Mouse (Mus musculus) kidney, embryonic 14.5 days (tissue): Measurements from ENCODE around the gene Tekt4. TPM values are rescaled to one million over a fixed set of nuclear protein-coding genes. Genes with fewer than 3 reads are reported as not detected.

Experiments
- ATAC-seq: fragments of 200-750 bp; cut with Nextera tagmentation; 2 replicates; pipeline ENCODE4 v1.8.0; 2017; ENCODE audit warnings: moderate number of reproducible peaks, mild to moderate bottlenecking, moderate TSS enrichment, moderate library complexity; ENCODE audit not compliant: low FRiP score, low TSS enrichment
- H3K27ac ChIP-seq: fragments of 300-500 bp; sonication (generic); 2 replicates; pipeline ENCODE4 v1.5.1; 2014; ENCODE audit warnings: low read depth, mild to moderate bottlenecking, low read length, moderate library complexity, mixed read lengths
- H3K27me3 ChIP-seq: fragments of 300-500 bp; sonication (generic); 2 replicates; pipeline ENCODE4 v1.6.1; 2014; ENCODE audit warnings: mild to moderate bottlenecking, low read length; ENCODE audit not compliant: control insufficient read depth, insufficient read depth
- H3K36me3 ChIP-seq: fragments of 300-500 bp; sonication (generic); 2 replicates; pipeline ENCODE4 v1.6.1; 2014; ENCODE audit warnings: low read length, mixed read lengths; ENCODE audit not compliant: control insufficient read depth, insufficient read depth
- H3K4me1 ChIP-seq: fragments of 300-500 bp; sonication (generic); 2 replicates; pipeline ENCODE4 v1.6.1; 2014; ENCODE audit warnings: low read length, mixed read lengths; ENCODE audit not compliant: control insufficient read depth, insufficient read depth
- H3K4me2 ChIP-seq: fragments of 300-500 bp; sonication (generic); replicated peaks from 2 replicates; pipeline ENCODE4 v1.6.1; 2014; ENCODE audit warnings: low read depth, mild to moderate bottlenecking, low read length
- H3K4me3 ChIP-seq: fragments of 300-500 bp; sonication (generic); 2 replicates; pipeline ENCODE4 v1.5.1; 2014; ENCODE audit warnings: mild to moderate bottlenecking, low read length
- H3K9ac ChIP-seq: fragments of 300-500 bp; sonication (generic); 2 replicates; pipeline ENCODE4 v1.6.1; 2014; ENCODE audit warnings: low read depth, mild to moderate bottlenecking, low read length, moderate library complexity
- H3K9me3 ChIP-seq: fragments of 300-500 bp; sonication (generic); 2 replicates; pipeline ENCODE4 v1.6.1; 2016; ENCODE audit warnings: low read length; ENCODE audit not compliant: control insufficient read depth
- WGBS: fragments of 180-500 bp; shearing (Covaris S2); extraction: QIAGEN DNeasy Blood & Tissue Kit; methylation state at CpG from one replicate; pipeline ENCODE4 v1.1.7; 2014; 5-methylcytosine and 5-hydroxymethylcytosine counted together
- polyA plus RNA-seq: library from polyadenylated mRNA; unstranded; fragments of >200 nt; fragmentation: Nextera tagmentation; extraction: Ambion mirVana; gene quantifications from 2 replicates; pipeline ENCODE4 v1.2.1, GENCODE M21; 2014

Tekt4 gene
- polyA plus RNA-seq, 1 experiment from 2014 or later = not detected

DNA sequence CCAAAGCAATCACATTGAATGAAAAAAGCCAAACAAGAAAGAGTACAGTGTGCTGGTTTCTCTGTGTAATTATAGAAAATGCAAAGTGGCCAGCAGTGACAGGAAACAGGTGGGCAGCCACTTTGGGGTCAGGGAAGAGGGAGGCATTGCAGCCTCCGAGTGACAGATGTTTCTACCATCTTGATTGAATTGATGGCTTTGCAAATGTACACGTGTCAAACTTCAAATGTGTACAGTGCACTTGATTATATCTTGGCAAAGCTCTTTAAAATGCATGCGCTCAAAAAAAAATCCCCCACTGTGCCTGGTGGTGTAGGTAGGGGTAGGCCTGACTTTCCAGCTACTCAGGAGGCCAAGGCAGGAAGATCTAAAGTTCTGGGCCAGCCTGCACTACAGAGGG is 11.5 kb upstream of the Tekt4 start:
- ATAC-seq = no peak
- Histone ChIP-seq H3K4me1 (no peaks in the 10 kb centered on the region), H3K9ac (no peak overlapping the region), H3K4me3 (no peak overlapping the region), H3K27me3 (no peaks in the 10 kb centered on the region), H3K4me2 (no peak overlapping the region), H3K36me3 (no peaks in the 10 kb centered on the region), H3K9me3 (no peaks in the 10 kb centered on the region), H3K27ac (no peak overlapping the region)
- WGBS = 62% methylated on average over 3 of the region's 3 CpGs

DNA sequence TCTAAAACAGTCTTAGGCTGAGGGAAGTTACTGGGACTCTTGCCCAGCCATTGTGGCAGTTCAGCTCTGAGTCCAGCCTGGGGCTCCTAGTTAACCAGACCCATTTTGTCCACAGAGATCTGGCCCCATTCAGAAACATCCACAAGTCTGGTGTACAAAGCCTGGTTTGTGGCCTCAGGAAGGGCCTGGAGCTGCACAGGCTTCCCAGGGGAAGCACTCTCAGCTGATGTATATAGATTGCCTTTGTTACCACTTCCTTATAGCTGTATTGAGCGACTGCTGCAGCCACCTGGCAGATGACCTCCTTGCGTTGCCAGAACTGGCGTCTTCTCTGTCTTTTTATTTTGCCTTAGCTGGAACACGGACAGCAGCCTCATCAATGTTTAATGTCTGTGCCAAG is 9.3 kb upstream of the Tekt4 start:
- no peaks in the 10 kb centered on the region for H3K27me3 ChIP-seq
- no peak overlapping the region for H3K27ac ChIP-seq
- no peak for ATAC-seq
- no peaks in the 10 kb centered on the region for H3K36me3 ChIP-seq
- no peak overlapping the region for H3K4me2 ChIP-seq
- no peak overlapping the region for H3K9ac ChIP-seq
- H3K4me1 ChIP-seq = peaks cover 5% of the 10 kb centered on the region; the same call in 1 of the 2 replicates
- H3K9me3 ChIP-seq = no peaks in the 10 kb centered on the region
- 62% methylated on average over 4 of the region's 4 CpGs for WGBS
- no peak overlapping the region for H3K4me3 ChIP-seq

DNA sequence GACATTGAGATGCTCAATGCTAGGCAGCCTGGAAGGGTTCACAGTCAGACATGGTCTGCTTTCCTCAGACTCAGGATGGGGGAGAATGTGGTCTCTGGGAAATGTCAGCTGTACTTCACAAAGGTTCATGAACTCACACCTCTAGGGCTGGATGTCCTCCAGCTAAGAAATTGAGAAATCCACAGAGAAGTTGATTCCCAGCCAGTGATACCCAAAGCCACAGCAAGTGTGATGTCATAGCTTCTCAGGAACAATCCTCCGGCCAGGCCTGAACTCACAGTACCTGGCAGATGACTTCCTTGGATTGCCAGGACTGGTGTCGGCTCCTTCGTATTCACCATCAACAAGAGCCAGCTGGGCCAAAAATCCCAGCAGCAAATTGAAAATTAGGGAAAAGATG is 8.6 kb upstream of the Tekt4 start:
- Histone ChIP-seq H3K9ac (no peak overlapping the region), H3K4me3 (no peak overlapping the region), H3K36me3 (no peaks in the 10 kb centered on the region), H3K9me3 (no peaks in the 10 kb centered on the region), H3K4me1 (peaks cover 5% of the 10 kb centered on the region; the same call in 1 of the 2 replicates), H3K4me2 (no peak overlapping the region), H3K27me3 (no peaks in the 10 kb centered on the region), H3K27ac (no peak overlapping the region)
- 85% methylated on average over 3 of the region's 3 CpGs for WGBS
- no peak for ATAC-seq

GRCm38 (mm10) chr17:25447865-25448264 is 6.5 kb upstream of the Tekt4 start:
- Histone ChIP-seq H3K27ac (no peak overlapping the region), H3K9me3 (no peaks in the 10 kb centered on the region), H3K9ac (no peak overlapping the region), H3K4me1 (peaks cover 5% of the 10 kb centered on the region; the same call in 1 of the 2 replicates), H3K4me3 (no peak overlapping the region), H3K4me2 (no peak overlapping the region), H3K36me3 (no peaks in the 10 kb centered on the region), H3K27me3 (no peaks in the 10 kb centered on the region)
- WGBS = 75% methylated on average over 12 of the region's 12 CpGs
- ATAC-seq = no peak

- no peak for ATAC-seq
- Histone ChIP-seq H3K27ac (no peak overlapping the region), H3K27me3 (no peaks in the 10 kb centered on the region), H3K4me1 (peaks cover 5% of the 10 kb centered on the region; the same call in 1 of the 2 replicates), H3K36me3 (no peaks in the 10 kb centered on the region), H3K4me3 (no peak overlapping the region), H3K9me3 (no peaks in the 10 kb centered on the region), H3K4me2 (no peak overlapping the region), H3K9ac (no peak overlapping the region)
- 63% methylated on average over 4 of the region's 4 CpGs for whole genome bisulfite sequencing
These were observed 4.1 kb upstream of the Tekt4 start for GRCm38 (mm10) chr17:25450329-25450728.

DNA sequence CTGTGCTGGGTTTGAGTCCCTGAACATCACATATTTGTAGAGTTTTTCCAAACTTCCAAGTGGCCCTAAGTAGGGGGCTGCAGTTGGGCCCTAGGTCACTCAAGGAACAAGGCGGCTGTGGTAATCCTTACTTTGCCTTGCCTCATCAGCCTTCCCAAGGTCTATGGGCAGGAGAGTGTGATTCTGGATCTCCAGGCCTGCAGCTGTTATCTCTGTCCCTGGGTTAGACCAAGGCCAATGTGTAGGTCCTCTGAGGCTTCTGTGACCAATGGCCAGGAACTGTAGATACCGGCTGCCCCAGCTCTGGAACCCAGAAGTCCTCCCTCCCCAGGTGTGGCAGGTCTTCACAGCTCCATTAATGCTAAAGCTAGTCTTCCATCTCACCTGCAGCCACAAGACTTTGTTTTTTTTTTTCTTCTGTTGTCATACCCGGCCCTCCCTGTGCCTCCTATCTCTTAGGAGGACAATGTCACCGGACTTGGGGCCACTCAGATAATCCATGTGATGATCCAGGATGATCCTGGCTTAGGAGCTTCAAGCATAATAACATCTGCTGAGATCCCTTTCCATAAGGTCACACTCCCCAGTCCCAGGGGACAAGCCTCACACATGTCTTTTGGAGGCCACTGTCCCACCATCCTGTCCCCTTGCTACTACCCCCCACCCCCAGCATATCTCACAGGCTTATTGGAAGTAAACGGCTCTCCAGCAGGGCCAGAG is 2.0 kb upstream of the Tekt4 start:
- Histone ChIP-seq H3K4me1 (peaks cover 5% of the 10 kb centered on the region; the same call in 1 of the 2 replicates), H3K4me3 (no peak overlapping the region), H3K9me3 (no peaks in the 10 kb centered on the region), H3K27ac (no peak overlapping the region), H3K36me3 (no peaks in the 10 kb centered on the region), H3K4me2 (no peak overlapping the region), H3K9ac (no peak overlapping the region), H3K27me3 (no peaks in the 10 kb centered on the region)
- 72% methylated on average over 5 of the region's 5 CpGs for WGBS
- ATAC-seq = no peak

DNA sequence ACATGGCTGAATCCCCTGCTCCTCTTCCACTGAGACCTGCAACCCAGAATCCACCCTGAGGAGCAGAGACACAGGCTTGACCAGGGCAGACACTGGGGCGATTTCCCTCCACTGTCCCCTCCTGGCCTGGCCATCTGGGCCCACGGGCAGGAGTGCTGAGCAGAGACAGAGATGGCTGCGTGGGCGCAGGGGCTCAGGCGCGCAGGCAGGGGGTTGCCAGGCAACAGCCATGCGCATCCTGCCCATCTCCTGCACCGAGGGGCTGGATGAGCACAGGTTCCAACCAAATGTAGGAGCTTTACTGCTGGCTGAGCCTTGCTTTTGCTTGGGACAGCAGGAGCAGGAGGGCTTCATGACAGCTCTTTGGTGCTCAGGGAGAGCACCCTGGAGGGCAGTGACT is 2.1 kb downstream of the Tekt4 start:
- Histone ChIP-seq H3K27me3 (no peaks in the 10 kb centered on the region), H3K4me1 (no peaks in the 10 kb centered on the region), H3K9ac (no peak overlapping the region; the same call in 1 of the 2 replicates), H3K27ac (no peak overlapping the region), H3K9me3 (0 out of 2 replicates have a peak, but pooled peaks cover 2% of the 10 kb centered on the region), H3K4me3 (no peak overlapping the region), H3K36me3 (no peaks in the 10 kb centered on the region), H3K4me2 (no peak overlapping the region)
- ATAC-seq = no peak
- WGBS = 53% methylated on average over 8 of the region's 8 CpGs

GRCm38 (mm10) chr17:25462236-25462875 is 7.9 kb downstream of the Tekt4 start:
- Histone ChIP-seq H3K4me3 (no peak overlapping the region), H3K4me2 (no peak overlapping the region), H3K27me3 (no peaks in the 10 kb centered on the region), H3K36me3 (no peaks in the 10 kb centered on the region), H3K27ac (no peak overlapping the region), H3K9me3 (0 out of 2 replicates have a peak, but pooled peaks cover 2% of the 10 kb centered on the region), H3K9ac (no peak overlapping the region), H3K4me1 (peaks cover 10% of the 10 kb centered on the region; the same call in 1 of the 2 replicates)
- ATAC-seq = peak; percentile 69
- WGBS = 19% methylated on average over 9 of the region's 9 CpGs

GRCm38 (mm10) chr17:25463326-25463945 is 9.0 kb downstream of the Tekt4 start:
- 0 out of 2 replicates have a peak, but pooled peaks cover 2% of the 10 kb centered on the region for H3K9me3 ChIP-seq
- WGBS = 63% methylated on average over 4 of the region's 4 CpGs
- H3K27me3 ChIP-seq = no peaks in the 10 kb centered on the region
- H3K4me3 ChIP-seq = no peak overlapping the region
- no peak overlapping the region for H3K27ac ChIP-seq
- H3K9ac ChIP-seq = no peak overlapping the region
- no peak for ATAC-seq
- no peaks in the 10 kb centered on the region for H3K36me3 ChIP-seq
- peaks cover 10% of the 10 kb centered on the region; the same call in 1 of the 2 replicates for H3K4me1 ChIP-seq
- no peak overlapping the region for H3K4me2 ChIP-seq
